Mouse (Mus musculus) WW6 (cell line): ENCODE measurements at regions not wholly inside any gene's neighbourhood (a gene's known extent, or its start where the extent isn't known, plus 50 kb on each side); places are given as distances from the start of the nearest gene placed in this dataset.
"Not testable (repeated sequence)": the region's sequence is repeated elsewhere in the genome, so short reads cannot be mapped to it uniquely, and the experiment has no call there.

Experiments used
- DNase-seq: peaks from one replicate; pipeline ENCODE4 v3.0.0-alpha.2; 2013; ENCODE audit warnings: low read depth, low spot score

- no peak for DNase-seq
Observed at GRCm38 (mm10) chr4:23567827-23568226, 928.4 kb upstream of the Mms22l start.

DNA sequence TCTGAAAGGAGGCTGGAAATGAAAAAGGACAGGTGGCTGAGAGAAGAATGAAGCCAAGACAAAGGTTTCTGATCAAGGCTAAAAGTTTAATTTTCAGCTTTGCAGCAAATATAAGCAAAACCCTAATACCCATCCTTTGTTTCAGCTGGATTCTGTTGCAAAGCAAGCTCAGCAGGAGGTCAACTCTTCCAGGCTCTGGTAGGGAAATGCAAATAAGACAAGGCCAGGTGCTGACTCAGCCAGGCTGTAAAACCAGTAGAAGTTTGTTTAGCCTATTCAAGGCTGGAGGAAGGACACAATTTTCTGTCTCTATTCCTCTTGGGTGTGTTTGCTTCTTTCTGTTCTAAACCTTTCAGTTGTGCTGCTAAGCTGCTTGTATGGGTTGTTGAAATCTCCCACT, 923.2 kb upstream of the Mms22l start:
- no peak for DNase-seq

- no peak for DNase-seq
Observed at GRCm38 (mm10) chr4:23587412-23587811, 908.8 kb upstream of the Mms22l start.

GRCm38 (mm10) chr4:23590883-23591282, 905.4 kb upstream of the Mms22l start:
- no peak for DNase-seq

- no peak for DNase-seq
Observed at GRCm38 (mm10) chr4:23591593-23591992, 904.7 kb upstream of the Mms22l start.

GRCm38 (mm10) chr4:23600070-23600469, 896.2 kb upstream of the Mms22l start:
- no peak for DNase-seq

DNA sequence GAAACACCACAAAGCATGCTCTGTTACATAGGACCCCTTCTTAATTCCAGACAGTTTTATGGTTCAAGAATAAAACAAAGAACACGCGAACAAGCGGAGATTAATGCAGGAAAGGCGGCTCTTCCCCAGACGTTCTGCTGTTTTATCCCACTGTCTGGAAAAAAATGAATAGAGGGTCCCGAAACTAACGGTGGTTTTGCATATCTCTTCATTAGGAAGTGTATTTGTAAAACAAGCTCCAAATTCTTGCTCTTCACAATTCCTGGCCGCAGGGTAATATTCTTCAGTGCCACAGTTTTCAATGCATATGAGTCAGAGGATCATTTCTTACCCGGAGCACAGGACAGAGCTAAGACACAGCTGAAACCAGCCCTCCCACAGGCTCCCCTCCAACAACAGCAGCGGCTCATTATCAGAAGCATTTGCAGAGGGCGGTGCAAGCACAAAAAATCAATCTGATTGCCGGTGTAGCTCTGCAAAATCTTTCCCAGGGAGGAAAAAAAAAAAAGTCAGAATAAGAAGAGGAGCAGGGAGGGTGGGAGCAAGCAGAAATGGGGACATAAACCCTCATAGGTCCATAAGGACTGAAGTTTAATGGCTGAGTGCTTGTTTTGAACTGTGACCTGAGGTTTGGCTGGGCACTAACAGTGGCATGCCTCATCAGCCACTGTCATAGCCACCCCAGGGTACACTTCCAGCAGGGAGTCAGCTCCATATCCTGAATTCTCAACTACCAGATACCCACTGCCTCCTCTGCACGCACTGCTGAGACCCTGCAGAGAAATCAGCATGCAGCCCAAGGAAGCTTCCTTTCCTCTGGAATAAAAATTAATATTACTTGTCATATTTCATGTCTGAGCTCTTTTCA, 894.6 kb upstream of the Mms22l start:
- DNase-seq: no peak

GRCm38 (mm10) chr4:23602294-23602932, 893.8 kb upstream of the Mms22l start:
- no peak for DNase-seq

DNA sequence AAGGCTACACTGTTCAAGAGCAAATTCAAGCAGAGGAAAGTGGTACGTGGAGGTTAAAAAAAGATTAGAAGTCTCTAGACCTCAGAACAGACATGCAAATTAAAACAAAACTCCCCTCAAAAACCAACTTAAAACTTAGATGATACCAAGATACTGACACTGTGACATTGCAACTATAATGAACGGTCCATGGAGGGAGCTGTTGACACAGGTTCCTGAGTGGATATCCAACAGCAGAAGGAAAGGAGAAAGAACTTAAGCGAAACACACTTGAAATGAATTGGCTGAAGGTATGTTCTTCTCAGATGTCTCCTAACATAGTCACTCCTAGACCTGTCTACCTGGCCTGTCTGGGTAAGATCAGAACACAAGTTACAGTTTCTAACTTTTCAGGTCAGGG, 888.9 kb upstream of the Mms22l start:
- DNase-seq: no peak

GRCm38 (mm10) chr4:23621208-23621607, 875.0 kb upstream of the Mms22l start:
- no peak for DNase-seq

DNA sequence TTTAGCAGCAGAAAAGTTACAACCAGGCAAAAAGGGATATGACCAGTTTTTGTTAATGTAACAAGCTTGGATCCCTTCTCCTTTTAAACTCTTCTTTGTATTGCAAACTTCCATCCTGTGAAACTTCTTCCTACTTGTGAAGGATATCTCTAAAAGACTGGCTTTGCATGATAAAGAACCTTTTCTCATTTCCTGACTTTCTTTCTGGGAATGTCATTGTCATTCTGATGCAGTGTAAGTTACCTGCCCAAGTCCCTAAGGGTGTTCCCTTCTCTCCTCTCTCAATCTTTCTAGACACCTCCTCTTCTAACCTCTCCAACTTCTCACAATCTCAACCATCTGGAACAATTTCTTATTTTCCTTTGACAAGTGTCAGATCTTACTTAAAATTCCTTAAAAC, 874.0 kb upstream of the Mms22l start:
- no peak for DNase-seq

DNA sequence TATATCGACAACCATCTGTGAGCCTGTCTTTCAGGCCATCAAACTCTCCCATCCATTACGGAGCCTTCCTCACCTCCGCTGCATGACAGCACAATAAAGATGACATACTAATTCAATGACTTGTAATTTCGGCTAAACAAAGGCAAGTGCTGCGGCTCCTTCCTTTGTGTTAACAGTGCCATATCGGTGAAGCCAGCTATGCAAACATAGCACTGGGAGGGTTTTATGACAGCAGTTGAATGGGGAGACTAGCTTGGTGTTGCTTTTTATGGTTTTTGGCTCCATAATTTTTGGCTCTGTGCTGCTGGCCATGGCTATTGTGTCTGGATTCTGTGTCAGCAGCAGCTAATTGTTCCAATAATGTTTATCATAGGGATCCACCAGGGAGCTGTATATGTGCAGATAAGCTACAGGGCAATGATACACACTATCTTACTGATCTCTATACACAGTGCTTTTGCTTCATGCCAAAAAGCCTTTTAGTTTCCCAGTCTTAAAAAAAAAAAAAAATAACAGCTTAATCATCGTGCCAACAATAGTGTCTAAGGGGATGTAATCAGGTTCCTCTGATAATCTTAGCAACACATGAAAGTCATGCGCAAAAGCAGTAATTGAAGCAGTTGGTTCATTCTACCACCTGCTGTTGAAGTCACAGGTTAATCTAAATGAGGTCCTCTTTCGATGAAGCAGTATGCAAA, 859.9 kb upstream of the Mms22l start:
- DNase-seq: no peak

DNA sequence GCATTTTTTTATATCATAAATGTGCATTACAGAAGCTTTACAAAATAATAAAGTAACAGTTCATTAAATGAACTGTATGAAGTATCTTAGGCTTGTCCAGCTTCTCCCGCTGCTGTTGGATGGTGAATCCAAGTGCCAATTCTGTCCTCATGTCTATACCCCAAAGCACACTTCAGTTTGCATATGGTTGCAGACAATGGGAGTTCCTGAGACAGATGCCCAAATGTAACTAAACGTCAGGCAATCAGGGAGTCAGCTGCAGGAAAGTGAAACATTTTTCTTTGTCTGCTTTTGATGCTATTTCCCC, 859.4 kb upstream of the Mms22l start:
- no peak for DNase-seq

DNA sequence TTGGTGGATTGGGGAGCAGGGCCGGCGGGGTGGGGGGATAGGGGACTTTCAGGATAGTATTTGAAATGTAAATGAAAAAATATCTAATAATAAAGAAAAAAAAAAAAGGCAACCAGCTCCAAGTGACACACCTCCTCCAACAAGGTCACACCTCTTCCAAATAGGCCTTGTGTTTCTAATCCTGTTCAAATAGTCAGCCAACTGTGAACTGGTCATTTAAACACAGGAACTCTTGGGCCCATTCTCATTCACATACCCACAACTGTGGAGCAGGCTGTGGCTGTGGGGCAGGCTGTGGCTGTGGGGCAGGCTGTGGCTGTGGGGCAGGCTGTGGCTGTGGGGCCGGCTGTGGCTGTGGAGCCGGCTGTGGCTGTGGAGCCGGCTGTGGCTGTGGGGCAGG, 839.6 kb upstream of the Mms22l start:
- not testable (repeated sequence) for DNase-seq

- DNase-seq: no peak
Observed at GRCm38 (mm10) chr4:23668896-23669295, 827.4 kb upstream of the Mms22l start.

GRCm38 (mm10) chr4:23703626-23704025, 792.6 kb upstream of the Mms22l start:
- no peak for DNase-seq

- DNase-seq: peak; percentile 5
Observed at GRCm38 (mm10) chr4:23710716-23711115, 785.5 kb upstream of the Mms22l start.

DNA sequence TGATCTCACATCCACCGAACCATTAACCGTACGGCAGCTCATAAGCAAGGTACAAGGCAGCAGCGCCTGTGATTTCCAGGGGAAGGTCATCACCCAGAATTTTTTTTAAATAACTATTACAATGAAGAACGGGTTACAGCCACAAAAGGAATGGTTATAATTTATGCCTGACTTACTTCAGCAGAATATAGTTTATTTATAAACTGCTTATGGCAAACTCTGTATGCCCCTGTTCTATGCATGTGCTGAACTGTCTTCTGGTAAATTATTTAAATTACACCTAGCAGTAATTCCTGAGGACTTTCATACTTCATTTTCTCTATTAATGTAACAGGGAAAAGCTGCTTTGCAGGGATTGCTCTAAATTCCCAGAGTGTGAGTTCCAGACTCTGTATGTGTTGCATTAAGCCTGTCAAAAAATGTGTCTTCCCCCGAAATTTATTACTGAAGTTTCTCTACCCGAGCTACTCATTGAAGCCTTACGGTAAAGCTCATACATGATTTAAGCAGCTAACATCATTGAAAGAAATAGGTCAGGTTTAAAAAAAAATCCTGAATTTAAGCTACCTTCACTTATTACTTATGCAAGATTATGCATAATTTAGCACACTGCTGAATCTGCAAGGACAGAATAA, 782.4 kb upstream of the Mms22l start:
- DNase-seq: no peak

DNA sequence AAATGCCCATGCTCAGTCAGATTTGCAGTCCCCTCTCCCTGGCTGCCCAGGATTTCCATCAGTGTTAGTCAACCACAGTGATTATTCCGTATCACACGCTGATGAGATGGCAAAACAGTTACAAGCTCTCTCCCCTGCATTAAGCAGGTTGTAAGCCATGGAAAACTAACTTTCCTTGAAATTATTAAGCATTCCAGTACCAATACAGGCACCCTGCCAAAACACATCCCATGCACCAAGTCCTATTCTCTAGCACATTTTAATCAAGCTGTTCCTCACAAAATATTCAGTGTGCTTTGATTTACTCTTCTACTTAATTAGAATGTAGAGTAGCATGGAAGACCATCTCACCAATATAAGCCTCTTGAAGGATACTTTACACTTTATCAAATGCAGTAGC, 768.4 kb upstream of the Mms22l start:
- no peak for DNase-seq

DNA sequence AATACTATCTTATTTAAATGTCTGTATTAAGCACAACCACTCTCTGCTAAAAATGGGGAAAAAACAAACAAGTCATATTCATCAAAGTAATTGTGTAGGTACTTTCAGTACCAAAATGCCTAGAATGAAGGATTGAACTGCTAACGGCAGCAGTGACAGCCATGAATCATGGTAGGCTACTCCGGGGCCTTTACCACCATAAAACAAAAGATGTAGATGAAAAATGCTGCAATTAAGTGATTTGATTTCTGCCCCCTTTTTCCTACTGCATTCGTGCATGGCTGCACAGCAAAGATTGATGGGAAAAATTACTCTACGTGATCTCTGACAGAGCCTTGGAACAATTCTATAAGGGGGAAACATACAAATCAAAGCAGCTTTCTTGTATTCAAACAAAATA, 763.8 kb upstream of the Mms22l start:
- DNase-seq: no peak

GRCm38 (mm10) chr4:23744079-23744478, 752.2 kb upstream of the Mms22l start:
- no peak for DNase-seq

GRCm38 (mm10) chr4:23758005-23758404, 738.2 kb upstream of the Mms22l start:
- no peak for DNase-seq
